Mouse (Mus musculus) liver, embryonic 13.5 days (tissue): Measurements from ENCODE around the gene Kif16b. TPM values are rescaled to one million over a fixed set of nuclear protein-coding genes. Genes with fewer than 3 reads are reported as not detected.

Experiments used
- ATAC-seq: fragments of 200-750 bp; cut with Nextera tagmentation; 2 replicates; pipeline ENCODE4 v1.8.0; 2017; ENCODE audit warnings: low read depth, mild to moderate bottlenecking, moderate number of reproducible peaks, moderate library complexity
- DNase-seq: peaks from one replicate; pipeline ENCODE4 v3.0.0; 2022
- H3K27ac ChIP-seq: fragments of 300-500 bp; sonication (generic); 2 replicates; pipeline ENCODE4 v1.5.1; 2015; ENCODE audit warnings: moderate library complexity, mild to moderate bottlenecking, inconsistent platforms
- H3K27me3 ChIP-seq: fragments of 300-500 bp; sonication (generic); 2 replicates; pipeline ENCODE4 v1.6.1; 2015; ENCODE audit warnings: mild to moderate bottlenecking, inconsistent platforms
- H3K36me3 ChIP-seq: fragments of 300-500 bp; sonication (generic); 2 replicates; pipeline ENCODE4 v1.6.1; 2015; ENCODE audit warnings: mild to moderate bottlenecking, inconsistent platforms
- H3K4me1 ChIP-seq: fragments of 300-500 bp; sonication (generic); replicated peaks from 2 replicates; pipeline ENCODE4 v1.6.1; 2015; ENCODE audit warnings: inconsistent platforms
- H3K4me2 ChIP-seq: fragments of 300-500 bp; sonication (generic); 2 replicates; pipeline ENCODE4 v1.6.1; 2015; ENCODE audit warnings: inconsistent platforms, mild to moderate bottlenecking, moderate library complexity
- H3K4me3 ChIP-seq: fragments of 300-500 bp; sonication (generic); replicated peaks from 2 replicates; pipeline ENCODE4 v1.5.1; 2015; ENCODE audit warnings: mild to moderate bottlenecking, inconsistent platforms
- H3K9ac ChIP-seq: fragments of 300-500 bp; sonication (generic); 2 replicates; pipeline ENCODE4 v1.6.1; 2015; ENCODE audit warnings: mild to moderate bottlenecking, inconsistent platforms
- H3K9me3 ChIP-seq: fragments of 300-500 bp; sonication (generic); replicated peaks from 2 replicates; pipeline ENCODE4 v1.6.1; 2016; ENCODE audit warnings: inconsistent platforms
- WGBS: fragments of 180-500 bp; shearing (Covaris S2); methylation state at CpG from one replicate; pipeline ENCODE4 v1.1.7; 2015; ENCODE audit not compliant: insufficient replicate concordance; 5-methylcytosine and 5-hydroxymethylcytosine counted together
- polyA plus RNA-seq: library from polyadenylated mRNA; unstranded; fragments of >200 nt; fragmentation: Nextera tagmentation; extraction: Ambion mirVana; gene quantifications from 2 replicates; pipeline ENCODE4 v1.2.1, GENCODE M21; 2015

Kif16b gene
- polyA plus RNA-seq, 1 experiment from 2014 or later: 2.9 TPM

DNA sequence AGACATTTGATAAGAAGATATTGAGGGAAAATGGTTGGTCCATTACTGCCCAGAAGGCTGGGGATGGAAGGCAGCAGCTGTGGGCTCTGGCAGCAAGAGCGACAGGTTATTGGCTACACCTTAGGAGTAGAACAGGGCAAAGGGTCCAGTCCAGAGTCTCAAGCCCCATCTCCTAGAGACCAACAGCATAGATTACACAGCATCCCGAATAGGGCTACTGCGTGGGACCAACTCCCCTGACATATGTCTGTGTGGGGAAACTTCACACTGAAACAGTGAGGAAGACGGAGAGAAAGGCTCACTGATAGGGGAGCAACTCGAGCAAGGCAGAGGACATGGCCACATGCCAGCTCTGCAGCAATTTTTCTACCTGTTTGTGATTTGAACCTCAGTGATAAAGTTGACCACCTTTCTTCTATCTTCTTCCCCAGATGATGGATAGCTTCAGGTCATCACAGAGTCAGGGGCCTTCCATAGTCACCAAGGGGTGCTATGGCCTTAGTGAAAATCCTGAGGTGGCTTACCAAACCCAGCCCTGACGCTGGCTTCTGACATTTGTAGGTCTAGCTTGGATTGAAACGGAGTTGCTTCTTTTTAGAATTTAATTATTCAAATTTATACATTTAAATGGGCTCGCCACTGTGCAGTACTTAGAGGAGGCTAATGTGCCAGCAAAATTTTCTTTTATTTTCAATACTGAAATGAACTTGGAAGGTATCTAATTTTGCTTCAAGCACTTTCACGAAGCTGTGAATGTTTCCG, 170.1 kb downstream of the Kif16b start:
- H3K4me1 ChIP-seq: no peaks in the 10 kb centered on the region
- H3K9ac ChIP-seq: no peak overlapping the region
- H3K4me2 ChIP-seq: no peak overlapping the region
- no peaks in the 10 kb centered on the region for H3K9me3 ChIP-seq
- DNase-seq: no peak
- 64% methylated on average over 10 of the region's 10 CpGs for WGBS
- no peaks in the 10 kb centered on the region for H3K36me3 ChIP-seq
- H3K27me3 ChIP-seq: no peaks in the 10 kb centered on the region
- no peak overlapping the region for H3K4me3 ChIP-seq
- no peak overlapping the region for H3K27ac ChIP-seq
- ATAC-seq: no peak

DNA sequence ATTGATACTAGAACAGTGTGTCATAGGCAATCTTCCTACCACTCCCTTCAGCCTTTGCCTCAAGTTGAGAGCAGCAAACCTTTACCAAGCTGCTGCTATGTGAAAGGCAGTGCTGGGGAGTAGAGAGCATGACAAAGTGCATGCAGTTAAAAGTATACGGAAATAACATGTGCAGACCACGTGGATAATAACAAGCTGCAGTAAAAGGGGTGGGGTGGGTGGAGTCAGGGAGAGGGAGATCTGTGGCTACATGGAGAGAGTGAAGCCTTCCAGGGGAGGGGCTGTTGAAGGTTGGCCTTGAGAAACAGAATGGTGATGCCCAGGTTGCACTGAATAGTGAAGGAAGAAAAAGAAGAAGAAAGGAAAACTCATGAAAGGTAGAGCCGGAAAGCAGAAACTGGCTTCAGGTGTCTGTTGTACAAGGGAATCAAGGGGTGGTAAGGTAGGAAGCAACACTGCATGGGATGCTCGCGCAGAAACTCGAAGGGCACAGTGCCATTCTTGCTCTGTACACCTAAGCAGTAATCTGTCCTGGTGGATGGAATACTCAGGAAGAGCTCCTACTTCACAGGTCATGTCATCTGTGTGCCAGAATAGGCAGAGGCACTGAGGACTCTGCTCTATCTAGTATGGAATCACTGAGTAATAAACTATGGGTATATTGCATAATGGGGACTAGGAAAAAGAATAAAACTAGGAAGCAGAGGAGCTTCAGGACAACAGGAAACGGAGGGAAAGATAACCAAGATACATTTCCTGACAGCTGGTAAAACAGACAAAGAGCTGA, 176.9 kb downstream of the Kif16b start:
- Histone ChIP-seq H3K27me3 (no peaks in the 10 kb centered on the region), H3K4me3 (no peak overlapping the region), H3K9me3 (no peaks in the 10 kb centered on the region), H3K4me1 (no peaks in the 10 kb centered on the region), H3K4me2 (no peak overlapping the region), H3K36me3 (no peaks in the 10 kb centered on the region), H3K27ac (no peak overlapping the region), H3K9ac (no peak overlapping the region)
- no peak for ATAC-seq
- DNase-seq: no peak
- WGBS: 56% methylated on average over 7 of the region's 7 CpGs

DNA sequence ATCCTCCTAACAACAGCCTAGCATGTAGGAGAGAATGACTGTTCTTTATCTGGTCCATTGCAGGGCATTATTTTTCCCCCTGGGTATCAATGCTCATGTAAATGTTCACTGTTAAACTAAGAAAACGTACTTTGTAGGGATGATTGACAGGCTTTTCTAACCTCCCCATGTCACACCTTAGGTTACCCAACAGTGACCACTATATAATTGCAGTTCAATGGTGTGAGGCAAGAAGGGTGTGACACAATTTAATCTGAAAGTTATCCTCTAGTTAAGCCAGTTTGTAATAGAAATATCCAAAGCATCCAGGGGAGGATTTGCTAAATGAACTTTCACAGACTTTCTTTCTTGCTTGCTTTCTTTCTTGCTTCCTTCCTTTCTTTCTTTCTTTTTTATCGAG, 181.2 kb downstream of the Kif16b start:
- no peaks in the 10 kb centered on the region for H3K4me1 ChIP-seq
- WGBS: 58% methylated on average over 2 of the region's 2 CpGs
- H3K9ac ChIP-seq: no peak overlapping the region
- DNase-seq: no peak
- no peak overlapping the region for H3K4me2 ChIP-seq
- H3K36me3 ChIP-seq: no peaks in the 10 kb centered on the region
- no peaks in the 10 kb centered on the region for H3K27me3 ChIP-seq
- no peak overlapping the region for H3K27ac ChIP-seq
- no peak overlapping the region for H3K4me3 ChIP-seq
- no peak for ATAC-seq
- H3K9me3 ChIP-seq: no peaks in the 10 kb centered on the region

DNA sequence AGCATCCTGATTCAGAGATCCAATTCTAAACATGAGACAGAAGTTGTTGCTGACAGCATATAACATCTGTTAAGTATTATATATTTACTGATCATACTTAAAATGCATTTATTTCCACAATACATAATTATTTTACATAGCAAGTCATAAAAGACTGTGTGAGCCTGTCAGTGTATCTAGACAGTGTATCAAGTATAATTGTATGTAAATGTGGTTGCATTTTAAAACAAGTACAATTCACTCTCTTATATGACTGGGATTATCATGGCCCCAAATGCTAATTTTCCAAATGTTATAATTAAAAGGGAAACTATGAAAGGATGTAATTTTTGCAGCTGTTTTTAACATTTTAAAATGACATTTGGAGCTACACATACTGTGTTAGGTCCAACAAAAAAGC, 182.3 kb downstream of the Kif16b start:
- Histone ChIP-seq H3K9me3 (no peaks in the 10 kb centered on the region), H3K27ac (no peak overlapping the region), H3K27me3 (no peaks in the 10 kb centered on the region), H3K9ac (no peak overlapping the region), H3K4me1 (no peaks in the 10 kb centered on the region), H3K36me3 (no peaks in the 10 kb centered on the region), H3K4me3 (no peak overlapping the region), H3K4me2 (no peak overlapping the region)
- ATAC-seq (no peak), DNase-seq (no peak)

DNA sequence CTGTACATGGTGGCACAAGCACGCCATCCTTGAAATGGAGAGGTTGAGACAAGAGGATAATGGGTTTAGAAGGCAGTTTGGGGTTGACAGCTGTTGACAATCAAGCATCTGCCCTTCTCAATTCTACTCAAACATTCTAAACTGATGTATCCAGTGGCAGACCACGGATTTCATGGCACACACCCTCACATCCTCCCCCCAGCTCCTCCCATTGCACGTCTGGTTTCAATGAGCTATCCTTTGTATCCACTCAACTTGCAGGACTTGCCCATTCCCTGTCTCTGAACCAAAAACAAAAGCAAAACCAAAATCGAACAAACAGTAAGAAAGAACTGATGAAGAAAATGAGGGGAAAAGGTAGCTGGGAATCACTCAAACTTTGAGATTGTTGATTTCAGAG, 183.7 kb downstream of the Kif16b start:
- H3K36me3 ChIP-seq: no peaks in the 10 kb centered on the region
- H3K27ac ChIP-seq: no peak overlapping the region
- 76% methylated on average over 4 of the region's 4 CpGs for WGBS
- H3K4me3 ChIP-seq: no peak overlapping the region
- no peak overlapping the region for H3K9ac ChIP-seq
- DNase-seq (no peak), ATAC-seq (no peak)
- no peaks in the 10 kb centered on the region for H3K27me3 ChIP-seq
- no peaks in the 10 kb centered on the region for H3K4me1 ChIP-seq
- no peaks in the 10 kb centered on the region for H3K9me3 ChIP-seq
- no peak overlapping the region for H3K4me2 ChIP-seq

DNA sequence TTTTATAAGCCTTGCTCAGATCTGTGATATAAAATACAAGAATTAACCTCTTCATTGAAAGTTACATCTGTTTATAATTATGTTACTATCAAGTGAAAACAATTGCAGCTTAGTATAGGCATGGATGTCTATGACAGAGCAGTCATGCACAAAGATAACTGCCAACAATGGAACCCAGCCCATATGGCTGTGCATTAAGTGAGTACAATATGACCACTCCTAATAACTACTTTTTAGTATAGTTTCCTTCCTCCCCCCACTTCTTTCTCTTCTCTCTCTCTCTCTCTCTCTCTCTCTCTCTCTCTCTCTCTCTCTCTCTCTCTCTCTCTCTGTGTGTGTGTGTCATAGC, 185.4 kb downstream of the Kif16b start:
- H3K27ac ChIP-seq: no peak overlapping the region
- no peak overlapping the region for H3K9ac ChIP-seq
- H3K36me3 ChIP-seq: 0 out of 2 replicates have a peak, but pooled peaks cover 5% of the 10 kb centered on the region
- H3K4me3 ChIP-seq: no peak overlapping the region
- ATAC-seq: no peak
- H3K9me3 ChIP-seq: no peaks in the 10 kb centered on the region
- no peak for DNase-seq
- no peaks in the 10 kb centered on the region for H3K27me3 ChIP-seq
- H3K4me1 ChIP-seq: no peaks in the 10 kb centered on the region
- H3K4me2 ChIP-seq: no peak overlapping the region

DNA sequence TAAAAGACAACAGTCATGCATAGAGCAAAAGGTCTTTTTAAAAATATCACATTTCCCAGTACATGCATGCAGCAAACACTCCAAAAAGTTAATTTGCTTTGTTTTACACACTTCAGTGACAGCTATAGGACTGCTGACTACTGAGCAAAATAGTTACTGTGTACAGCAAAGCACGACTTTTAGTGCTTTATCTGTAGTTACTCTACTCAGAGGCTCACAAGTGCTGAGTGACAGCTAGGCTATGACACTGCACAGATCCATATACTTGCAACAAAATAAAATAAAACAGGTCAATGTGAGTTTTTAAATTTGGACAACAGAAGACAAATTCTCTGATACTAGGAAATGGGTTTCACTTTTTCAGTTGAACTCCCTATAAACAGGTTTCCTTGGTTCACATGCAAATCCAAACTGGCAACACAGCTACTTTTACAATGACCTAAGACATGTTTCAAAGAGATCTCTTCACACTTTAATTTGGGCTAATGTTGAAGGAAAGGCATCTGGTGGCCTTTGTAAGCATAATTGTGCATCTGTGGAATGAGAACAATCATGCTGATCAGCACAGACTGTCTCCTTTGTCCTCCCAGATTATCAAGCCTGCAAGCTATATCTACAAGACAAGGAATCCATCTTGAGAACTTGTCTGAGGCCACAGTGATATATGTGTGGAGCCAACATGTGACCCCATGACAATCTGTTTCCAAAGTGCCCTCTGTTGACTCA, 186.0 kb downstream of the Kif16b start:
- no peak for ATAC-seq
- Histone ChIP-seq H3K4me2 (no peak overlapping the region), H3K27ac (no peak overlapping the region), H3K4me1 (no peaks in the 10 kb centered on the region), H3K27me3 (no peaks in the 10 kb centered on the region), H3K9ac (no peak overlapping the region), H3K36me3 (0 out of 2 replicates have a peak, but pooled peaks cover 5% of the 10 kb centered on the region), H3K9me3 (no peaks in the 10 kb centered on the region), H3K4me3 (no peak overlapping the region)
- DNase-seq: no peak
- 38% methylated on average over 1 of the region's 1 CpGs for WGBS

DNA sequence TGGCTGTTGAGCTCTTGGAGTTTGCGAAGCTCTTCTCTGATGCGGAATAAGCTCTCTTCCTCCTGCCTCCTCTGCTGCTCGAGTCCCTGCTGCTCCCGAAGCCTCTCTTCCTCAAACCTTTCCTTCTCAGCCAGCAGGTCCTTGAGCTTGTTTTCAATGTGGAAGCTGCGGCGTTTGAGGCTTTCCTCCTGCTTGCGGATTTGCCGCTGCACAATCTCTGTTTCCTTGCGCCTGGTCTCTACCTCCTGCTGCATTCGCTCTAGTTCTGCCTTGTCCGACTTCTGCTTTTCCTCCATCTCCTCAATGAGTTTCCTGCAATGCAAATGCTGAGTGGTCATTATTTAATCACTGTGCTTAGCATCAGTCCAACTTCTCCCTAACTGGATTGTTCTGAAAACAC, 188.6 kb downstream of the Kif16b start:
- no peak for DNase-seq
- WGBS: 65% methylated on average over 11 of the region's 11 CpGs

DNA sequence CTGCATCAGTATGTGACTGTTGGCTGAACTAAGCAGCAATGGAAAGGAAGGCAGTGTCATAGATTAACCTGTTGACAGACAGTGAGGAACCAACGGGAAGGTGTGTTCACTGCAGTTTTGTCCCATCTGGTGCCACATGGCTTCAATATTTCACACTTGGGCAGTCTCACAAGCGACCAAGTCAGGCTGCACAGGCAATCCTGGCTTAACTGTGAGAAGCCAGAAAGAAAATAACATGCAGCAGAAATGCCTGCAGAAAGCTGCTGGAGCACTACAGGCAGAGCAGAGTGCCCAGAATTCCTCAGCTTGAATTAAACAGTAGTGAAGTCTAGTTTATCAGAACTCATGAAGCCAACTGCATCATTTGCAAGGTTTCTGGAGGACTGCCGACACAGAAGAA, 192.0 kb downstream of the Kif16b start:
- no peak overlapping the region for H3K27ac ChIP-seq
- WGBS: 61% methylated on average over 3 of the region's 3 CpGs
- H3K9me3 ChIP-seq: no peaks in the 10 kb centered on the region
- H3K36me3 ChIP-seq: 0 out of 2 replicates have a peak, but pooled peaks cover 5% of the 10 kb centered on the region
- no peak for ATAC-seq
- H3K27me3 ChIP-seq: no peaks in the 10 kb centered on the region
- no peaks in the 10 kb centered on the region for H3K4me1 ChIP-seq
- DNase-seq: no peak
- H3K4me3 ChIP-seq: no peak overlapping the region
- no peak overlapping the region for H3K4me2 ChIP-seq
- no peak overlapping the region for H3K9ac ChIP-seq

More for the DNA sequence above, 188.6 kb downstream of the Kif16b start:
- Histone ChIP-seq H3K27me3 (no peaks in the 10 kb centered on the region), H3K27ac (no peak overlapping the region), H3K4me3 (no peak overlapping the region), H3K4me1 (no peaks in the 10 kb centered on the region), H3K9ac (no peak overlapping the region), H3K36me3 (0 out of 2 replicates have a peak, but pooled peaks cover 5% of the 10 kb centered on the region), H3K9me3 (no peaks in the 10 kb centered on the region), H3K4me2 (no peak overlapping the region)
- ATAC-seq: no peak

DNA sequence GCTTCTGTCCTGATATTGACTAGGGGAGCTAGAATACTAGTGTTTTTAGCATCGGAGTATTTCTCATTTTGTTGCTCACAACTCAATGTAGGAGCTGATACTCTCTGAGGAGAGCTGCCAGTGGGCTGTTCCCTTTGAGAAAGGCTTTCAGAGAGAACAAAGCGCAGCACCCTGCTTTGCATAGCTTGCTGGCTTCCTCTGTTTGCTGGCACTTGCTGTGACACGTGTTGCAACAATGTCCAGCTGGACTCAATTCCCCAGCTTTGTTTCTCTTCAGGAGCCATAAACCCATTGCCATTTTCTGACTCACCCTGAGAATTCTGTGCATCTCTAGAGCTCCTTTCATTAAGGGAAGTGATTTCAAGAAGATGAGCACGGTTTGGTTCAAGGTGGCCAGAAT, 200.6 kb downstream of the Kif16b start:
- WGBS: 71% methylated on average over 4 of the region's 4 CpGs
- Histone ChIP-seq H3K36me3 (peaks cover 6% of the 10 kb centered on the region; the same call in 1 of the 2 replicates), H3K27me3 (no peaks in the 10 kb centered on the region), H3K4me1 (no peaks in the 10 kb centered on the region), H3K4me2 (no peak overlapping the region), H3K4me3 (no peak overlapping the region), H3K9me3 (no peaks in the 10 kb centered on the region), H3K9ac (no peak overlapping the region), H3K27ac (no peak overlapping the region)
- ATAC-seq (no peak), DNase-seq (no peak)

DNA sequence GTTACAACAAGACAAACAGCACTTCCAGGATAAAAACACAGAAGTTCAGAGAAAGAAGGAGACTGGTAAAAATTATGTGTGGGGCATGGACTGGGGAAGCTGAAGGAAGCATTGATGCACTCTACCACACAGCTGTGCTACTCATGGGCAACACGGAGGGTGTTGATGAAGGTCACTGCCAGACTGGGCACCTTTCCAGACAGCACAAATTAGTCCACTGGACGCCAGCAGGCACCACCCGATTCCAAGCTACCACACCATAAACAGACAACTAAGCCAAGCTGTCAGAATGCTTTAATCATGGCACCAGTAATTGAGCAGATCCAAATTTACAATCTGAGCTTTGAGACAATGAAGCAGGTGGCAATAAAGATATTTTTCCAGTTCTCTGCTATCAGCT, 202.7 kb downstream of the Kif16b start:
- Histone ChIP-seq H3K4me3 (no peak overlapping the region), H3K9ac (no peak overlapping the region), H3K27ac (no peak overlapping the region), H3K36me3 (peaks cover 6% of the 10 kb centered on the region; the same call in 1 of the 2 replicates), H3K4me2 (no peak overlapping the region), H3K9me3 (no peaks in the 10 kb centered on the region), H3K4me1 (no peaks in the 10 kb centered on the region), H3K27me3 (no peaks in the 10 kb centered on the region)
- DNase-seq (no peak), ATAC-seq (no peak)
- 60% methylated on average over 3 of the region's 3 CpGs for WGBS
